Mouse (Mus musculus): Measurements from ENCODE around the gene Nckap1. TPM values are rescaled to one million over a fixed set of nuclear protein-coding genes. Genes with fewer than 3 reads are reported as not detected.

Nckap1 gene
- polyA plus RNA-seq (2015; fragmentation: Nextera tagmentation; extraction: Ambion mirVana), result 97.6 and 104 TPM in 2 replicates

DNA sequence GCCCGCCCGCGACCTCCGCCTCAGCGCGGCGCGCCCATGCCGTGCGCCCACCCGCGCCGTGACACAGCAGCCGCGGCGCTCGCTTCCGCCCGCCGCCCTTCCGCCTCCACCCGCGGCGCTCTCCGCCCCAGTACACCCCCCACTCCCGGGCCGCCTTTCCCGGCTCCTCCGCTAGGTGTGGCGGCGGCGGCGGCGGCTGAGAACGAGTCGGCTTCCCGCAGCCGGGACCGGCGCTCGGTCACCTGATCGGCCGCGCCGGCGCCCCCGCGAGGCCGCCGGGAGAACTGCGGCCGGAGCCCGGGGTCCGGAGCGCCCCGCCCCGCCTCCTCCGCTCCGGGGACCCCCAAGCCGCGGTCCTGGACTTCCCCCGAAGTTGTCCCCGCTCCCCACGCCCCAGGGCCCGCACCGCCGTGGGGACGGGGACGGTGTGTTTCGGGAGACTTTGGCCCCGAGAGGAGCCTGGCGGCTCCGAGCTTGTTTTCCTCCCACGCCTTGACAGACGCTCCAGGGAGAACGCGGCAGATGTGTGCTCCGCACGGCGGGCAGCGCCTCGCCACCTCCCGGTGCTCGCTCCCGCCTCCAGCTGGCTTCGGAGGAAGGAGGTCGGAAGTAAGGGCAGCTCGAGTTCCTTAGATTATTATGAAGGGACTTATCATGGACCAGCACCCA, at the start of gene Nckap1:
TSS of gene Nckap1 (minus strand) at position 338 of the 669 bp plus-strand sequence.
- H3K4me1 ChIP-seq, result peaks cover 19% of the 10 kb centered on the region
- under 1% methylated on average over 80 of the region's 88 CpGs for WGBS
- H3K27ac ChIP-seq (replicated peaks), result peak within 1 kb of the TSS; percentile 96
- H3K36me3 ChIP-seq, result no peaks in the 10 kb centered on the region
- ATAC-seq (replicated peaks), result peak; percentile 95
- no peaks in the 10 kb centered on the region for H3K9me3 ChIP-seq
- peak within 1 kb of the TSS; percentile 46 for H3K4me2 ChIP-seq (replicated peaks)
- H3K27me3 ChIP-seq, result no peaks in the 10 kb centered on the region
- H3K4me3 ChIP-seq, result peak within 1 kb of the TSS; percentile 92
- peak within 1 kb of the TSS; percentile 95 for H3K9ac ChIP-seq (replicated peaks)

DNA sequence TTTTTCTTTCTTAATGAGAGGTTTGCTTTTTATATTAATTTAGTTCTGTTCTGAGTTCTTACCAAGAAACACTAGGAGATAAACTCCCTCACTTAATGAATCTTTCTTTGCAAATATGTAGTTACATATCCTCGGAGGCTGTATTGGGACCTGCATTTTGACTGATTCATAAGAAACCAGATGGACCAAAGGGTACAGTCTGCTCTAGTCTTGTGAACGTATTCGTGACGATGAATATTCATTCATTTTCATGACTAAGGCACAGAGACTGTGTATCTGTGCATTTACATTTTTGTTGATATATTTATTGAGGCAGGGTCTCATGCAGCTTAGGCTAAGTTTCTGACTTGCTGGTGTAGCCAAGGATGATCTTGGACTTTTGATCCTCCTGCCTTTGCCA, 43.3 kb upstream of the Nckap1 start:
- no peak overlapping the region for H3K4me2 ChIP-seq (replicated peaks)
- no peak overlapping the region for H3K9ac ChIP-seq (replicated peaks)
- no peak overlapping the region for H3K27ac ChIP-seq (replicated peaks)
- no peak overlapping the region for H3K4me3 ChIP-seq
- H3K4me1 ChIP-seq, result no peaks in the 10 kb centered on the region
- 94% methylated on average over 4 of the region's 4 CpGs for WGBS
- H3K9me3 ChIP-seq, result no peaks in the 10 kb centered on the region
- no peak for ATAC-seq (replicated peaks)
- H3K36me3 ChIP-seq, result peaks cover 17% of the 10 kb centered on the region
- H3K27me3 ChIP-seq, result no peaks in the 10 kb centered on the region

DNA sequence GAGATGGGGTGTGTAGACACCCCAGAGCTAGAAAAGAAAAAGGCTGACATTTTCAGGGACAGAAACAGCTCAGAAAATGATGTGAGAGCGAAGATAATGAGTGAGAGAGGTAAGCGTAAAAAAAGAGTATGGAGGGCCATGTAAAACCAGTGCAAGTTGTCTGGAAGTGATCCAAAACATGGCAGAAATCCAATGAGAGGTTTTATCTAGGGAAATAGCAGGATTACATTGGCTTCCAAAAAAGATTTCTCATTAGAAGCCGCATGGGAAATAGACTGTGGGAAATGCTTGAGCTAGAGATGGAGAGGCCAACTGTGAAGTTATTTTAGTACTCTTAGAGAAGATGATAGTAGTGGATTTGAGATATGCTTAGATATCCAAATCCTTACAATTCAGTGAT, 40.7 kb upstream of the Nckap1 start:
- H3K4me1 ChIP-seq, result peaks cover 10% of the 10 kb centered on the region
- H3K27me3 ChIP-seq, result no peaks in the 10 kb centered on the region
- H3K9me3 ChIP-seq, result no peaks in the 10 kb centered on the region
- peaks cover 17% of the 10 kb centered on the region for H3K36me3 ChIP-seq
- H3K27ac ChIP-seq (replicated peaks), result no peak overlapping the region
- ATAC-seq (replicated peaks), result no peak
- H3K4me2 ChIP-seq (replicated peaks), result no peak overlapping the region
- WGBS, result 79% methylated on average over 3 of the region's 3 CpGs
- H3K9ac ChIP-seq (replicated peaks), result no peak overlapping the region
- H3K4me3 ChIP-seq, result no peak overlapping the region

DNA sequence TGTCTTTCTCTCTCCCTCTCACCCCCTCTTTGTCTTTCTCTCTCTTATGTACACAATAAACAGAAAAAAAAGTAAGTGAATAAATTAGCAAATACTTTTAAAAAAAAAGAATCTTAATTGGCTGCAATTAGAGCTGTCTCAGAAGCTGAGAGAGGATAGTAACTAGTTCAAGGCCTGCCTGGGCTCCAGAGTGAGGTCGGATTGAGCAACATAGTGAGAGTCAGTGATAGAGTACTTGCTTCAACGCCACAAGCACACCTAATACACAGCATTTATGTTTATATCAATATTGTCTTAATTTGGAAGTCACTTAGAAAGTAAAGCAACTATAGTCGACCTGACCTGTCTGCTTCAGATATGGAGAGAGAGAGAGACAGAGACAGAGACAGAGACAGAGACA, 37.8 kb upstream of the Nckap1 start:
- Histone ChIP-seq H3K27me3 (no peaks in the 10 kb centered on the region; the same call in 1 of the 2 replicates), H3K4me3 (no peak overlapping the region), H3K9ac (replicated peaks) (no peak overlapping the region), H3K27ac (replicated peaks) (no peak overlapping the region), H3K4me1 (peaks cover 10% of the 10 kb centered on the region), H3K4me2 (replicated peaks) (no peak overlapping the region), H3K9me3 (no peaks in the 10 kb centered on the region), H3K36me3 (no peaks in the 10 kb centered on the region)
- no peak for ATAC-seq (replicated peaks)
- 88% methylated on average over 3 of the region's 3 CpGs for WGBS

DNA sequence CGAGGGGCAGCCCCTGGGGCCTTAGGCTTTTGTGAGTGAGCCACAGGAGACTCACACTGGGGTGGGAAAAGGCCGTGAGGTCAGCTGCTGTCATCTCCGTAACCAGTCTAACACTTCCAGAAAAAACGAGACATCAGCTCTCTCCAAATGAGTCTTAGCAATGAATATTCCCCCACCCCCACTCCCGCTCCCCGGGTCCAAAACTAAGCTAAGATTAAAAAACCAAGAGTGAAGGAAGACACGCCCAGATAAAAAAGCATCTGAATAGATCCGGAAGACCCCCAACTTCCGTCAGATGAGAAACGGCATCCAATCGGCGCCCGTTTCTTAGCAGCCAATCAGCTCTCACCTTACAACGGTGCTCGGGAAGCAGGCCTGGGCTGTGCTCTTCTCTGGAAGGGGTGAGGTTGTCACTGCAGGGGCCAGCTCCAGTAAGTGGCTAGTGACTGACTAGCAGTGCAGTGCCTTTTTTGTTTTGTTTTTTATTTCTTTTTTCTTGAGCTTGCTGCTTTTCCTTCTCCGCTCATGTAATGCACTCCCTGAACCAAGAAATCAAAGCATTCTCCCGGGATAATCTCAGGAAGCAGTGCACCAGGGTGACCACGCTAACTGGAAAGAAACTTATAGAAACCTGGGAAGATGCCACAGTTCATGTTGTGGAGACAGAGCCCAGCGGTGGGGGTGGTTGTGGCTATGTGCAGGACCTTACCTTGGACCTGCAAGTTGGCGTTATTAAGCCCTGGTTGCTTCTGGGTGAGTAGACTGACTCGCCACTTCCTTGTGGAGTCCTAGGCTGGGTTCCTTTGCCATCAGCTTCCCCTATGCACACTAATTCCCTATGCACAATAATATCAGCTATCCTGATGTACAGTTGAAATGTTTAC, 35.9 kb upstream of the Nckap1 start, which contains the start of the genes Dusp19 and Nup35:
TSS of gene Dusp19 (plus strand) at position 192 of the 884 bp plus-strand sequence.
TSS of gene Nup35 (plus strand) at position 383 of the 884 bp plus-strand sequence.
- Histone ChIP-seq H3K27ac (replicated peaks) (peak within 1 kb of the TSS; percentile 77), H3K9me3 (no peaks in the 10 kb centered on the region), H3K4me1 (peaks cover 14% of the 10 kb centered on the region), H3K36me3 (no peaks in the 10 kb centered on the region), H3K9ac (replicated peaks) (peak within 1 kb of the TSS; percentile 52), H3K4me2 (replicated peaks) (peak within 1 kb of the TSS; percentile 54), H3K4me3 (peak within 1 kb of the TSS; percentile 45), H3K27me3 (no peaks in the 10 kb centered on the region; the same call in 1 of the 2 replicates)
- 2% methylated on average over 21 of the region's 21 CpGs for WGBS
- peak; percentile 99 for ATAC-seq (replicated peaks)

DNA sequence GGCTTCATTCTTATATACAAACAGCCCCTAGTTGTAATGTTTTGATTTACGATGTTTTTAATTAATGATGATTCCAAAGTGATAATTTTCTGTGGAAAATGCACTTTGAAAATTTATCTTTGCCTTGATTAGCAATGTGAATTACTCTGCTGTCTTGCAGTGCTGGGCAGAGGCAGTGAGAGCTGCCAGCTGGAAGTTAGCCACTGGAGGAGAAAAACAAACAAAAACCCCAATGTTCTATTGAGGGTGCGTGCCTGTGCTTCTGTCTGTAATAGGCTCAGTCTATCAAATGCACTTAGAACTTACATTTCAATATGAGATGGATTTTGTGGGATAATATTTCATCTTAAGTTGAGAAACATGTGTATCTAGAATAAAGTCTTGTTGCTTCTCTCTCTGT, 31.6 kb upstream of the Nckap1 start:
- Histone ChIP-seq H3K4me2 (replicated peaks) (no peak overlapping the region), H3K9ac (replicated peaks) (no peak overlapping the region), H3K4me3 (no peak overlapping the region), H3K27me3 (no peaks in the 10 kb centered on the region; the same call in 1 of the 2 replicates), H3K4me1 (peaks cover 8% of the 10 kb centered on the region), H3K27ac (replicated peaks) (no peak overlapping the region), H3K9me3 (no peaks in the 10 kb centered on the region), H3K36me3 (no peaks in the 10 kb centered on the region)
- ATAC-seq (replicated peaks), result no peak
- WGBS, result 40% methylated on average over 2 of the region's 2 CpGs

DNA sequence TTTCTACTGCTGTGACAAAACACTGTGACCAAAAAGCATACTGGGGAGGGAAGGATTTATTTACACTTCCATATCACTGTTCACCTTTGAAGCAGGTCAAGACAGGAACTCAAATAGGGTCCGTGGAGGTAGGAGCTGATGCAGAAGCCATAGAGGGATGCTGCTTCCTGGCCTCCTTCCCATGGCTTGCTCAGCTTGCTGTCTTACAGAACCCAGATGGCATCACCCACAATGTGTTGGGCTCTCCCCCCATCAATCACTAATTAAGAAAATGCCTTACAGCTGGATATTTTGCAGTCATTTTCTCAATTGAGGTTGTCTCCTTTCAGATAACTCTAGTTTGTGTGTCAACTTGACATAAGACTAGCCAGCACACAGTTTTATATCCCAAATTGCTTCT, 31.1 kb upstream of the Nckap1 start:
- WGBS, result 62% methylated on average over 1 of the region's 1 CpGs
- no peak for ATAC-seq (replicated peaks)
- no peak overlapping the region for H3K9ac ChIP-seq (replicated peaks)
- no peak overlapping the region for H3K4me2 ChIP-seq (replicated peaks)
- H3K36me3 ChIP-seq, result no peaks in the 10 kb centered on the region
- no peaks in the 10 kb centered on the region; the same call in 1 of the 2 replicates for H3K27me3 ChIP-seq
- H3K27ac ChIP-seq (replicated peaks), result no peak overlapping the region
- no peaks in the 10 kb centered on the region for H3K9me3 ChIP-seq
- H3K4me1 ChIP-seq, result peaks cover 5% of the 10 kb centered on the region; the same call in 1 of the 2 replicates
- no peak overlapping the region for H3K4me3 ChIP-seq

DNA sequence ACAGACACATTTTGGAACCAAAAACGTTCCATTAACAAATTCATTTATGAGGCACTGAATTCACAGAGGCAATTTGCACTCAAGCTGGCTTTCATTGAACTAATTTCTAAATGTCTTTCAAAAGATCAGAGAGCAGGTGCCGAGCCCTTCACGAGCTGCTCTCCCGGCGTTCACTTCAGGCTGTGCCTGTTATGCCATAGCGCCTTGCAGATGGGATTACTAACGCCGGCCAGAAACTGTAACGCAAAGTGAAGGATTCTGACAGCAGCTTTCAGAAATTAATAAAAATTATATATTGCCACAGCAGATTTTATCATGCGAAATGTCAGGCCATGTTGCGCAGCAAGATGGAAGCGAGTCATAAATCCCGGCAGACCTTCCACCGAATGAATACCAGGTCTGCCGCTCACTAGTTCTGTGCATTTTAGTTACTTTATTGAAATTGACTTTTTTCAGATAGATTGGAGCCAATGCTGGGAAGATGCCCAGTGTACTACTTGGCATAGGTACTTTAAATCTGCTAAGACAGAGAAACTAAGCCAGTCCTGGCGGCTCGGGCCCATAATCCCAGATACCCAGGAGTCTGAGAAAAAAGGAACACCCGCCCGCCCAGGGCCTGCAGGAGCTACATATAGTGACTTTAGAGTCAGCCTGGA, 22.7 kb upstream of the Nckap1 start:
- peak; percentile 90 for ATAC-seq (replicated peaks)

DNA sequence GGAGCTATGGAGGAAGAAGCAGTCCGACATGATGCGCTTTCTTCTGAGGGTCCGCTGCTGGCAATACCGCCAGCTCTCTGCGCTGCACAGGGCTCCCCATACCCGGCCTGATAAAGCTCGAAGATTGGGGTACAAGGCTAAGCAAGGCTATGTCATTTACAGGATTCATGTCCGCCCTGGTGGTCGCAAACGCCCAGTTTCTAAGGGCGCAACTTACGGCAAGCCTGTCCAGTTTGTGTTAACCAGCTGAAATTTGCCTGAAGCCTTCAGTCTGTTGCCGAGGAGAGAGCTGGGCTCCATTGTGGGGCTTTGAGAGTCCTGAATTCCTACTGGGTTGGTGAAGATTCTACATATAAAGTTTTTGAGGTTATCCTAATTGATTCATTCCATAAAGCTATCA, 21.6 kb upstream of the Nckap1 start:
- peak overlapping the region; percentile 62 for H3K27ac ChIP-seq (replicated peaks)
- 94% methylated on average over 13 of the region's 13 CpGs for WGBS
- ATAC-seq (replicated peaks), result no peak

More for the DNA sequence above, 22.7 kb upstream of the Nckap1 start:
- H3K4me1 ChIP-seq, result no peaks in the 10 kb centered on the region
- no peak overlapping the region for H3K4me2 ChIP-seq (replicated peaks)
- H3K27ac ChIP-seq (replicated peaks), result peak overlapping the region; percentile 60
- 57% methylated on average over 19 of the region's 19 CpGs for WGBS
- H3K9ac ChIP-seq (replicated peaks), result no peak overlapping the region
- H3K9me3 ChIP-seq, result no peaks in the 10 kb centered on the region
- H3K36me3 ChIP-seq, result no peaks in the 10 kb centered on the region
- no peaks in the 10 kb centered on the region for H3K27me3 ChIP-seq
- no peak overlapping the region for H3K4me3 ChIP-seq

DNA sequence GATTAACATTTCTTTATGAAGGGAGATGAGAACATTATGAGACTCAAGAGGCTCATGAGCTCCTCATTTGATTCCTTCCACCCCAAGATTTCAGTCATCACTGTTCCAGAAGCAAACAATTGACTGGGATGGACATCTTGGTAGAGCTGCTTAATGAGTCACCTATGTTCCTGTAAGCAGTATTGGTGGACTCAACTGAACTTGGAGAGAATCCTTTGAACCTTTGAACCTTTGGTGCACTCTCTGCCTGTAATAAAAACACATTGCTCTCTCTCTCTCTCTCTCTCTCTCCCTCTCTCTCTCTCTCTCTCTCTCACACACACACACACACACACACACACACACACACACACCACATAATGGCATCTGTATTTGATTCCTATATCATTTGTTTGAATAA, 19.4 kb upstream of the Nckap1 start:
- no peak for ATAC-seq (replicated peaks)
- H3K27ac ChIP-seq (replicated peaks), result no peak overlapping the region
- no peak overlapping the region for H3K9ac ChIP-seq (replicated peaks)
- H3K4me2 ChIP-seq (replicated peaks), result no peak overlapping the region
- no peaks in the 10 kb centered on the region for H3K4me1 ChIP-seq
- H3K4me3 ChIP-seq, result no peak overlapping the region
- no peaks in the 10 kb centered on the region for H3K27me3 ChIP-seq
- no peaks in the 10 kb centered on the region for H3K9me3 ChIP-seq
- no peaks in the 10 kb centered on the region for H3K36me3 ChIP-seq

More for the DNA sequence above, 21.6 kb upstream of the Nckap1 start:
- no peak overlapping the region for H3K4me2 ChIP-seq (replicated peaks)
- H3K4me1 ChIP-seq, result no peaks in the 10 kb centered on the region
- no peaks in the 10 kb centered on the region for H3K27me3 ChIP-seq
- H3K36me3 ChIP-seq, result no peaks in the 10 kb centered on the region
- H3K9ac ChIP-seq (replicated peaks), result no peak overlapping the region
- H3K9me3 ChIP-seq, result no peaks in the 10 kb centered on the region
- no peak overlapping the region for H3K4me3 ChIP-seq

DNA sequence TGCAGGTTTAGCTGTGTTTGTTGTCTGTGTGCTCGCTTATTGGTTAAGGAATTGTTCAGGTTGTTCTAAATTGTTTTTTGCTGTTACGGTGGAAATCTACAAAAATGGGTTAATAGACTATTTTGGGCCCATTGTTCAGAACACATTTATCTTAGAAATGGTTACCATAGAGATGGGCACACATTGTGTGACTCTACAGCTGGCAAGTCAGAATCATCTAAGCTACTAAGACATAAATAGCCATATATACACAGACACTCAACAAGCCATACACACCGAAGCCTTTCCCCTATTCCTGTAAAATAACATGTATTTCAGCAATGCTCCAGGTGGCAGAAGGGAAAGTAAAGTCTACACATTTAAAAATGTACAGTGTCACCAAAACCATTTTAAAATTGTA, 18.7 kb upstream of the Nckap1 start:
- H3K27ac ChIP-seq (replicated peaks), result no peak overlapping the region
- 85% methylated on average over 3 of the region's 3 CpGs for WGBS

DNA sequence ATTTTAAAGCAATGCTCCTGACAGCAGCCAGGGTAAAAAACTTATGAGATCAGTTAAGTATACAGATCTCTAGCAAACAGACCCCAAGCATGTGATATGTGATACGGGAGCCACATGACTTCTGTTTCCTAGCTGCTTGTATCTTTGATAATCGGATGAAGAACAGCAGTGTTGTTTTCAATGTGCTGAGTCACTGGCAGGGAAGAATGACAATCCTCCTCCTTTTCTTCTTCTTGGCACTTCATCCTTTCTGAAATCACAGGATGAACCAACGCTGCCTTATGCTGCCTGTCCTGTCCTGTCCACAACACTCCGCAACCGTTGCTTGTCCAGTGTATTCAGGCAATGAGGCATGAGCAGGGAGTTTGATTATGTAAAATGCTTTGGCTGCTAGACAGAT, 15.8 kb upstream of the Nckap1 start:
- Histone ChIP-seq H3K4me2 (replicated peaks) (no peak overlapping the region), H3K36me3 (no peaks in the 10 kb centered on the region), H3K27me3 (no peaks in the 10 kb centered on the region), H3K4me1 (0 out of 2 replicates have a peak, but pooled peaks cover 4% of the 10 kb centered on the region), H3K4me3 (no peak overlapping the region), H3K9me3 (no peaks in the 10 kb centered on the region), H3K27ac (replicated peaks) (no peak overlapping the region), H3K9ac (replicated peaks) (no peak overlapping the region)
- 73% methylated on average over 5 of the region's 5 CpGs for WGBS
- no peak for ATAC-seq (replicated peaks)

More for the DNA sequence above, 18.7 kb upstream of the Nckap1 start:
- Histone ChIP-seq H3K36me3 (no peaks in the 10 kb centered on the region), H3K4me3 (no peak overlapping the region), H3K4me2 (replicated peaks) (no peak overlapping the region), H3K9me3 (no peaks in the 10 kb centered on the region), H3K4me1 (no peaks in the 10 kb centered on the region), H3K9ac (replicated peaks) (no peak overlapping the region), H3K27me3 (no peaks in the 10 kb centered on the region)
- no peak for ATAC-seq (replicated peaks)
